18 mouse cellular contexts compared by ENCODE assay signal in genomic region chr6:103106189-103106588, GRCm38 (mm10).
DNase-seq lines count a peak whose midpoint lies in the region; ATAC-seq lines count a peak whose summit lies in the region.
"Had no signal": no experiment of that assay in that cellular context is flagged by ENCODE, and none has a peak within 500 bp of the region (broad histone marks: within the 10 kb centered on the region; RNA-seq: fewer than 3 reads in every experiment).

No protein-coding gene starts in this region.

- no peaks in the 10 kb centered on the region for H3K36me3 ChIP-seq in hindbrain, embryonic 14.5 days (replicated peaks; ENCODE audit: control insufficient read depth, insufficient read depth)
- H3K36me3 ChIP-seq in hindbrain, embryonic 10.5 days, result no peaks in the 10 kb centered on the region
- H3K36me3 ChIP-seq: G1E; midbrain, embryonic 10.5 days; neural tube, embryonic 12.5 days had no signal

- WGBS in hindbrain, embryonic 14.5 days, result 56% methylated on average over 1 of the region's 1 CpGs
- 41% methylated on average over 1 of the region's 1 CpGs for WGBS in hindbrain, embryonic 10.5 days

- H3K9ac ChIP-seq in hindbrain, embryonic 14.5 days, result no peak overlapping the region
- H3K9ac ChIP-seq: neural tube, embryonic 12.5 days had no signal

- no peaks in the 10 kb centered on the region for H3K9me3 ChIP-seq in hindbrain, embryonic 14.5 days (ENCODE audit: control insufficient read depth, low read length)
- H3K9me3 ChIP-seq in hindbrain, embryonic 10.5 days, result no peaks in the 10 kb centered on the region
- H3K9me3 ChIP-seq: G1E; midbrain, embryonic 10.5 days; neural tube, embryonic 12.5 days had no signal

- H3K4me2 ChIP-seq in hindbrain, embryonic 14.5 days (replicated peaks), result no peak overlapping the region
- H3K4me2 ChIP-seq: neural tube, embryonic 12.5 days had no signal

- H3K4me1 ChIP-seq in hindbrain, embryonic 14.5 days (replicated peaks; ENCODE audit: control insufficient read depth, insufficient read depth, low read length), result no peaks in the 10 kb centered on the region
- H3K4me1 ChIP-seq in hindbrain, embryonic 10.5 days (replicated peaks), result no peaks in the 10 kb centered on the region
- H3K4me1 ChIP-seq: midbrain, embryonic 10.5 days; neural tube, embryonic 12.5 days had no signal

- intact Hi-C loops in left cerebral cortex, postnatal 4 days (cut with DNase I), result no loop called here
- intact Hi-C loops in left cerebral cortex, postnatal 14 days (cut with DNase I), result loop anchor here (10.0 kb wide), 1 partner anchor 261 kb away; no protein-coding TSS in a partner anchor

- H3K4me3 ChIP-seq in hindbrain, embryonic 14.5 days (replicated peaks; ENCODE audit: low read length), result no peak overlapping the region
- no peak overlapping the region for H3K4me3 ChIP-seq in hindbrain, embryonic 10.5 days
- H3K4me3 ChIP-seq: midbrain, embryonic 10.5 days; neural tube, embryonic 12.5 days had no signal

- DNase-seq in adrenal gland, postnatal 36 days, result peak; percentile 1 to 27
- no peak for DNase-seq in adrenal gland, adult 18-20 months (ENCODE audit: low spot score in 2 of 2)
- peak; percentile 45 for DNase-seq in hindbrain, embryonic 14.5 days (ENCODE audit: low spot score)
- DNase-seq in hindbrain, embryonic 10.5 days (ENCODE audit: low spot score), result no peak
- peak; percentile 5 for DNase-seq in left cerebral cortex, postnatal 4 days
- no peak for DNase-seq in left cerebral cortex, postnatal 14 days (ENCODE audit: low spot score in 2 of 2)
- DNase-seq in brain, adult 2 months (ENCODE audit: low read depth, low spot score), result peak; percentile 10
- DNase-seq: adrenal gland, postnatal 25 days; B cell, adult 2 months; cerebellum, adult 11-12 months; heart, adult 11 months; heart, postnatal 36 days; lung, adult 2 months; right cerebral cortex, postnatal 14 days had no signal

- no peak overlapping the region for H3K27ac ChIP-seq in hindbrain, embryonic 14.5 days
- no peak overlapping the region for H3K27ac ChIP-seq in hindbrain, embryonic 10.5 days
- H3K27ac ChIP-seq: midbrain, embryonic 10.5 days; neural tube, embryonic 12.5 days had no signal

- ATAC-seq in hindbrain, embryonic 14.5 days (ENCODE audit: low FRiP score), result no peak
- ATAC-seq in frontal cortex, adult (ENCODE audit: low TSS enrichment), result no peak

- H3K27me3 ChIP-seq in hindbrain, embryonic 14.5 days (ENCODE audit: control insufficient read depth, insufficient read depth, low read length), result no peaks in the 10 kb centered on the region
- no peaks in the 10 kb centered on the region for H3K27me3 ChIP-seq in hindbrain, embryonic 10.5 days (ENCODE audit: insufficient read depth, poor library complexity, severe bottlenecking)
- H3K27me3 ChIP-seq: neural tube, embryonic 12.5 days had no signal

Comparison
In these comparisons a context has a peak if more than half of its experiments do, and no peak if none do; other contexts are left out.
1. DNase-seq: peak in adrenal gland, postnatal 36 days (2 of 2), hindbrain, embryonic 14.5 days (single experiment), left cerebral cortex, postnatal 4 days (single experiment) and brain, adult 2 months (single experiment); none in adrenal gland, adult 18-20 months (0 of 2), hindbrain, embryonic 10.5 days (single experiment) and left cerebral cortex, postnatal 14 days (0 of 2).